Mouse (Mus musculus) MEL-GATA-1-ER (cell line): Measurements from ENCODE around the gene Prr14.

Experiments used
- DNase-seq: peaks from one replicate; pipeline ENCODE4 v3.0.0-alpha.2; 2012; ENCODE audit warnings: low read depth; ENCODE audit errors: extremely low read depth

Gene Prr14

DNA sequence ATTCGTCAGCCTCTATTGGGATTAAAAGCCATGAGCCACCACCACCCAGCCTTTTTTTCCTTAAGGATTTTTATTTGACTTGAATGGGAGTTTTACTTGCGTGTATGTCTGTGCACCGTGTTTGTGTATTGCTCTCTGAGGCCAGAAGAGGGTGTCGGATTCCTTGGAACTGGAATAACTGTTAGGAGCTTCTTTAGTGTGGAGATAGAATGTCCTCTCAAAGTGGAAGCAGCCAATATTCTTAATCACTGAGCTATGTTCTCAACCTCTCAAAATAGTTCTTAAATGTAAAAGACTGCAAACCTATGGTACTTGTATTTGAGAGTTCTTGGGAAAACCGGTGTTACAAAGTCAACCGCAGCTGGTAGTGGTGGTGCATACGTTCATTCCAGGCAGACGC lies 51.8 kb downstream of the Prr14 start:
- DNase-seq = no peak

DNA sequence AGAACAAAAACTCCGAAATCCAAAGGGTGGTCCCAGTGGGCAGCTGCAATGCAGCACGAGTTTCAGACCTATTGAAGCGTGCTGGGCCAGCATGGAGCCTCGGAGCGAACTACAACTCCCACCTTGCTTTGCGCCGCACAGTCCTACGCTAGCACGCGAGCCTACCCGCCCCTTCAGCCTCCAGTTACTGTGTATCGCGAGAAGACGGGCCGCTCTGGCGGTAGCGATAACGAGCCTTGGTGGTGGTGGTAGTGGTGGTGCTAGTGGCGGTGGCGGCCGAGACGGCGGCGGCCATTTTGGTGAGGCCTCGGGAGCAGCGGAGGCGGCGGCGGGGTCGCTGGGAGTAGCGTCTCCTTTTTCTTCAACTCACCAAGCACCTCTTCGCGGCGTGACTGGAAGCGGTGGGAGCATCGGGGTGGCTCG lies 52.4 kb downstream of the Prr14 start, which contains the start of gene Srcap:
Gene Srcap (plus strand): TSS at position 176 of the 423 bp plus-strand sequence.
- DNase-seq = peak; percentile 93

DNA sequence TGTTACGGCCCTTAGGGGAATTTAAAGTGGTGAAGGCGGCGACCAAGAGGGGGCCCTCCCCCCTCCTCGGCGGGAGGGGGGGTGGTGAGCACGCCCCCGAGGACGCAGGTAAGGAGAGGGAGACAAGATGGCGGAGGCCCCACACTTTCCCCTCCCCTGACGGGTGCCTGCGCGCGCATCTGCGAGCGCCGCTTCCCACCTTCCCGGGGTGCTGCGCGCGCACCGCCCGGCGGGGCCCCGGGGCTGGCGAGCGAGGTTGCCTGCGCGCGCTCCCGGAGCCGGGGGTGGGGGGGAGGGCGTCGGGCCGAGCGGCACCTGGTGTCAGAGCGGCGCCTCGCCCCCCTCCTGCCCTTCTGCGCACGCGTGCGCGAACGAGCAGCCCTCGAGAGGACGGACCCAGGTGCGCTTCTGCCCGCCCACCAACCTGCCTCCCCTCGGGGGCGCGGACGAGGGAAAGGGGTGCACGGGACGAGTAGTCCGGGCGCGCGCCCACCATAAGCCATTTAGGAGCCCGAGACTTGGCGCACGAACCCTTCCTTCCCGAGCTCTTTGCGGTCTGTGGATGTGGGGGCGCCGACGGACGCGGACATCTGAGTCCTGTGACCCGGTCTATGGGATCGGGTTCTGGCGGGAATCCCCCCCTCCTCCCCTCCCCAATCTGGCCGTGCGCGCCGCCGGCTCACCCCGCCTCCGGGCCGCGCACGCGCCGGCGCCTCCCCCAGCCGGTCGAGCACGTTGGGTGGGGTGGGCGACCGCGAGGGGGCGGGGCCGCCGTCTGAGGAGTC lies 53.0 kb downstream of the Prr14 start:
- DNase-seq = peak; percentile 54

DNA sequence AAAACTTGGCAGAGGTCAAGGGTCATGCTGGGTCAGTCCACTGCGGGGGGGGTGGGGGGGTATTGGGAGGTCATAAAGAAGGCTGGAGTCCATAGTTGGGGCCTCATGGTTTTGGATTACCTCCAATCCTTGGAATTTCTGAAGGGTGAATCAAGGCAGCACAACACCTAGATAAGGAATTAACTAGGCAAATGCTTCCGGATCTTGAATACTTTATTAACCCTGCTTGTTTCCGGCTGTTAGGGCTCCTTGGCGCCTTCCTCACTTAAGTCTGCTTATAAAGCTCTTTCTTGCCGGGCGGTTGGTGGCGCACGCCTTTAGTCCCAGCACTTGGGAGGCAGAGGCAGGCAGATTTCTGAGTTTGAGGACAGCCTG lies 53.6 kb downstream of the Prr14 start:
- DNase-seq = peak; percentile 56

DNA sequence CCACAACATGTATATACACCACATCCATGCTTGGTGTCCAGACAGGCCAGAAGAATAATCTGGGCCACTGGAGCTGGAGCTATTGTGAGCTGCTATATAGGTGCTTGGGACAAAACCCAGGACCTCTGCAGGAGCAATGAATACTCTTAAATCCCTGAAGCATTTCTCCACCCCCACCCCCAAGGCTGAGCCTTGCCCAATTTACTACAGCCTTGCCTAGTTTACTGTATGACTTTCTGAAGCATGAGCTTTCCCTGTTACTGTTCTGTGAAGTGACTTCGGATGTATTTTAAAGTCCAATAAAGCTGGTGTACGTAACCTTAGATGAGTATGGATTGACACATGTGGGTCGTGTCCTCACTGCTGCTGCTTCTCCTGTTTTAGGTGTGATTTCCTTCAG lies 54.4 kb downstream of the Prr14 start:
- DNase-seq = no peak

DNA sequence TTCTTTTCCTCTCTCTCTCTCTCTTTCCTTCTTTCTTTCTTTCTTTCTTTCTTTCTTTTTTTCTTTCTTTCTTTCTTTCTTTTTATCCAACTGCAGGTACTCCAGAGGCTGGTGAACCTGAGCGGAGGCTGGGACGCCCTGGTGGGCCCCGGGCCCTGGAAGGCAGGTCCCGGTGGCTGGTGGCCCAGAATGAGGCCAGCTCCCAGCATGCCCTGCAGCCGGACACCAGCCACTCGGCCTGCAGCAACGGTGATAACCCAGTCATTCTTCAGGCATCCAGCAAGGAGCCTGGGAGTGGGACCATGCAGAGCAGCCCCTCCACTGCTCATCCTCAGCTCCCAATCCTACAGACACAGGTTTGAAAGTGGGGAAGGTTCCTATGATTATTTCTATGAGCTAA lies 56.4 kb downstream of the Prr14 start:
- no peak for DNase-seq

DNA sequence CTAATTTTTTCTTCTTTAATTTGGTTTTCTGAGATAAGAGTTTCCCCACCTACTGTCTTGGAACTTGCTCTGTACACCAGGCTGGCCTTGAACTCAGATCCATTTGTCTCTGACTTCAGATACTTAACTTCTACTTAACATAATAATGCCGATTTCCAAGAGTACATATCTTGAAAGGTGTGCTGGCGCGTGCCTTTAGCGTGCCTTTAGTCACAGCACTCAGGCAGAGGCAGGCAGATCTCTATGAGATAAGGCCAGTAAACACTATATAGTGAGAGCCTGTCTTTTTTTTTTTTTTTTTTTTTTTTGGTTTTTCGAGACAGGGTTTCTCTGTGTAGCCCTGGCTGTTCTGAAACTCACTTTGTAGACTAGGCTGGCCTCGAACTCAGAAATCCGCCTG lies 56.9 kb downstream of the Prr14 start:
- DNase-seq = no peak

DNA sequence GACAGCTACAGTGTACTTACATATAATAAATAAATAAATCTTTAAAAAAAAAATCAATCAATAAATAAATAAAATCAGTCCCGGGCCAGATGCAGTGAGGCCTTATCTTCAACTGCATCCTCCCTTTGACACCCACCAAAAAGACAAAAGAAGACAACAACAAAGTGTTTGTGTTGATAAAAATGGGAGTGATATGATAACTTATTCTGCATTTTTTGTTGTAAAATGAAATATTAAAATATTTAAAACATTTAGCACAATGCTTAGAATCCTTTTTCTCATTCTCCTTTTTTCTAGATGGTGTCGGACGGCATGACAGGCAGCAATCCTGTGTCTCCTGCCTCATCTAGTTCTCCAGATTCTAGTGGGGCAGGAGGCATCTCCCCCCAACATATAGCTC lies 59.9 kb downstream of the Prr14 start, which contains the start of gene Gm42715:
Gene Gm42715 (plus strand): TSS at position 301 of the 400 bp plus-strand sequence.
- no peak for DNase-seq
